ENCODE assay signal across 11 mouse cellular contexts in genomic region chr3:89193853-89194252, GRCm38 (mm10). TPM values are rescaled to one million over a fixed set of nuclear protein-coding genes. Genes with fewer than 3 reads are reported as not detected.
DNase-seq lines count a peak whose midpoint lies in the region; TF ChIP-seq lines count a peak whose summit lies in the region.
"Had no signal": no experiment of that assay in that cellular context is flagged by ENCODE, and none has a peak within 500 bp of the region (broad histone marks: within the 10 kb centered on the region; RNA-seq: fewer than 3 reads in every experiment).

No protein-coding gene starts in this region.

- peaks cover 4% of the 10 kb centered on the region; the same call in 1 of the 2 replicates for H3K4me1 ChIP-seq in kidney, adult 2 months (ENCODE audit: control insufficient read depth, insufficient read depth, low read length)
- peaks cover 24% of the 10 kb centered on the region for H3K4me1 ChIP-seq in thymus, adult 2 months (replicated peaks; ENCODE audit: control insufficient read depth, insufficient read depth, low read length)
- H3K4me1 ChIP-seq in cortical plate, adult 2 months (ENCODE audit: control insufficient read depth, insufficient read depth, low read length), result no peaks in the 10 kb centered on the region

- peak; percentile 34 for TF ChIP-seq CTCF in kidney, adult 2 months (conservative IDR thresholded peaks at IDR 0.05; ENCODE audit: insufficient read depth, insufficient read length, low read depth, low read length)
- TF ChIP-seq CTCF in thymus, adult 2 months (IDR thresholded peaks at IDR 0.05; ENCODE audit: borderline replicate concordance, control insufficient read depth, extremely low read depth, insufficient read depth, low read length, poor library complexity), result no peak
- 0 out of 2 replicates have a peak, but pooled peaks have one; percentile 7 for TF ChIP-seq CTCF in cortical plate, adult 2 months (IDR thresholded peaks at IDR 0.05; ENCODE audit: extremely low read depth, insufficient read depth, low read length)

- H3K36me3 ChIP-seq in kidney, adult 2 months (ENCODE audit: control insufficient read depth, insufficient read depth, low read length), result no peaks in the 10 kb centered on the region
- H3K36me3 ChIP-seq in thymus, adult 2 months (ENCODE audit: control insufficient read depth, insufficient read depth, low read length), result no peaks in the 10 kb centered on the region

- no peak for TF ChIP-seq POLR2A in kidney, adult 2 months (IDR thresholded peaks at IDR 0.05; ENCODE audit: low read depth, low read length)
- no peak for TF ChIP-seq POLR2A in thymus, adult 2 months (IDR thresholded peaks at IDR 0.05; ENCODE audit: control insufficient read depth, extremely low read depth, insufficient read depth, low read length, poor library complexity)
- TF ChIP-seq POLR2A in cortical plate, adult 2 months (IDR thresholded peaks at IDR 0.05; ENCODE audit: extremely low read depth, insufficient read depth, low read length), result no peak

- no peak overlapping the region for H3K4me3 ChIP-seq in kidney, adult 2 months (ENCODE audit: insufficient read depth, low read depth, low read length)
- H3K4me3 ChIP-seq in thymus, adult 2 months (ENCODE audit: control insufficient read depth, insufficient read depth, low read length), result no peak overlapping the region
- no peak overlapping the region for H3K4me3 ChIP-seq in cortical plate, adult 2 months (ENCODE audit: insufficient read depth, low read length)
- H3K4me3 ChIP-seq: forebrain, embryonic 13.5 days; stomach, embryonic 15.5 days had no signal

- WGBS in kidney, adult 2 months, result 89% methylated on average over 2 of the region's 2 CpGs
- WGBS in thymus, adult 2 months, result 89% methylated on average over 2 of the region's 2 CpGs

- no peaks in the 10 kb centered on the region for H3K27me3 ChIP-seq in kidney, adult 2 months (replicated peaks; ENCODE audit: control insufficient read depth, insufficient read depth, low read length)
- no peaks in the 10 kb centered on the region for H3K27me3 ChIP-seq in thymus, adult 2 months (ENCODE audit: control insufficient read depth, insufficient read depth, low read length)
- H3K27me3 ChIP-seq: forebrain, embryonic 13.5 days; Patski; stomach, embryonic 15.5 days had no signal

- H3K27ac ChIP-seq in kidney, adult 2 months (ENCODE audit: insufficient read depth, low read depth, low read length), result no peak overlapping the region
- H3K27ac ChIP-seq in thymus, adult 2 months (ENCODE audit: control insufficient read depth, insufficient read depth, low read length), result no peak overlapping the region
- no peak overlapping the region for H3K27ac ChIP-seq in cortical plate, adult 2 months (ENCODE audit: insufficient read depth, low read length)
- H3K27ac ChIP-seq: forebrain, embryonic 13.5 days; stomach, embryonic 15.5 days had no signal

- DNase-seq in kidney, adult 2 months, result peak; percentile 47
- DNase-seq in kidney, postnatal 14 days, result no peak
- peak; percentile 67 for DNase-seq in thymus, adult 2 months
- DNase-seq in thymus, adult 18-20 months, result no peak
- DNase-seq in thymus, postnatal 36 days, result peak; percentile 68 to 69
- DNase-seq in gastrocnemius, postnatal 10 days, result no peak
- DNase-seq in gastrocnemius, postnatal 25 days, result no peak

RNA-seq across cellular contexts. Expression of gene Gba, which starts 8.9 kb away (rescaled TPM):
- polyA plus RNA-seq in kidney, adult 2 months (2012; rRNA removed), result 61.6 and 65.3 TPM in 2 replicates
- 98.8 and 117 TPM in 2 replicates for polyA plus RNA-seq in thymus, adult 2 months (2012; rRNA removed)
- 85.1 and 86.1 TPM in 2 replicates for polyA plus RNA-seq in cortical plate, adult 2 months (2012; rRNA removed)
- 10 to 100 TPM; 20.6 to 24.5 TPM for total RNA-seq in gastrocnemius, postnatal 10 days (2021)
- total RNA-seq in gastrocnemius, postnatal 25 days (2021), result 10 to 100 TPM; 14.6 to 23.6 TPM

RNA-seq across cellular contexts. Expression of gene Fam189b, which starts 10.9 kb away (rescaled TPM):
- polyA plus RNA-seq in kidney, adult 2 months (2012; rRNA removed), result 18.3 and 18.4 TPM in 2 replicates
- polyA plus RNA-seq in thymus, adult 2 months (2012; rRNA removed), result 250 and 278 TPM in 2 replicates
- polyA plus RNA-seq in cortical plate, adult 2 months (2012; rRNA removed), result 84.1 and 86.2 TPM in 2 replicates
- 10 to 100 TPM; 11.1 to 12.9 TPM for total RNA-seq in gastrocnemius, postnatal 10 days (2021)
- 10 to 100 TPM; 13.4 to 16.4 TPM for total RNA-seq in gastrocnemius, postnatal 25 days (2021)

RNA-seq across cellular contexts. Expression of gene Scamp3, which starts 16.6 kb away (rescaled TPM):
- polyA plus RNA-seq in kidney, adult 2 months (2012; rRNA removed), result 138 and 141 TPM in 2 replicates
- polyA plus RNA-seq in thymus, adult 2 months (2012; rRNA removed), result 240 and 251 TPM in 2 replicates
- polyA plus RNA-seq in cortical plate, adult 2 months (2012; rRNA removed), result 94.5 and 95.7 TPM in 2 replicates
- total RNA-seq in gastrocnemius, postnatal 10 days (2021), result 10 to 100 TPM; 36.7 to 40.0 TPM
- total RNA-seq in gastrocnemius, postnatal 25 days (2021), result 10 to 100 TPM; 33.2 to 38.2 TPM

RNA-seq across cellular contexts. Expression of gene Thbs3, which starts 21.1 kb away (rescaled TPM):
- 5.0 and 7.9 TPM in 2 replicates for polyA plus RNA-seq in kidney, adult 2 months (2012; rRNA removed)
- polyA plus RNA-seq in thymus, adult 2 months (2012; rRNA removed), result 7.2 and 10.9 TPM in 2 replicates
- 68.9 and 70.6 TPM in 2 replicates for polyA plus RNA-seq in cortical plate, adult 2 months (2012; rRNA removed)
- 10 to 100 TPM; 46.2 to 61.5 TPM for total RNA-seq in gastrocnemius, postnatal 10 days (2021)
- 10 to 100 TPM; 11.0 to 11.8 TPM for total RNA-seq in gastrocnemius, postnatal 25 days (2021)

RNA-seq across cellular contexts. Expression of gene Clk2, which starts 29.3 kb away (rescaled TPM):
- 37.8 and 40.2 TPM in 2 replicates for polyA plus RNA-seq in kidney, adult 2 months (2012; rRNA removed)
- 117 and 126 TPM in 2 replicates for polyA plus RNA-seq in thymus, adult 2 months (2012; rRNA removed)
- 68.0 and 73.0 TPM in 2 replicates for polyA plus RNA-seq in cortical plate, adult 2 months (2012; rRNA removed)
- 10 to 100 TPM; 21.5 to 32.6 TPM for total RNA-seq in gastrocnemius, postnatal 10 days (2021)
- total RNA-seq in gastrocnemius, postnatal 25 days (2021), result 10 to 100 TPM; 16.0 to 16.3 TPM

Comparison
In these comparisons a context has a peak if more than half of its experiments do, and no peak if none do; other contexts are left out.
1. DNase-seq: peak in kidney, adult 2 months (single experiment), thymus, adult 2 months (single experiment) and thymus, postnatal 36 days (2 of 2); none in kidney, postnatal 14 days (single experiment), thymus, adult 18-20 months (0 of 2), gastrocnemius, postnatal 10 days (single experiment) and gastrocnemius, postnatal 25 days (single experiment).